Mouse (Mus musculus): ENCODE measurements around the gene Tuba3a. TPM values are rescaled to one million over a fixed set of nuclear protein-coding genes. Genes with fewer than 3 reads are reported as not detected.
A peak's percentile ranks its signal among the peaks of the same experiment; 100 is the strongest.

Tuba3a gene
- total RNA-seq, 2 experiments from 2014 or later: not detected

DNA sequence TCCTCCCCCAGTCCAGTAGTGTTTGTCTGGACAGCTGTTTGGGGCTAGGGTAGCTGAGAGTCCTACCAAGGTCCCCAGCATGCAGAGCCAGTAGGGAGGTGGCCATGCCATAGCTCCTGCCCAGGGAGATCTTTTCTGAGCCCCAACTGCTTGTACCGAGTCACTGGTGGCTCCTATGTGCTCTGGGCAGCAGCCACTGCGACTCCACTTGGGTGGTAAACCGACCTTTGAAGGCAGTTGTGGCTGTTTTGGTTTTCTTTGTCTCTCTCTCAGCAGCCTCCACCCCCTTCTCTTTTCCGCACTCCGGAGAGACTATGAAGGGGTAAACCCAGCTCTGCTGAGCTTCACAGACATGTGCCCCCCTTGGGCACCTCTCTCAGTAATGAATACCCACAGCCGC, 49.1 kb downstream of the Tuba3a start, which contains the start of gene Cd27:
Gene Cd27 (minus strand): TSS at position 229 of the 400 bp plus-strand sequence.
- DNase-seq (ENCODE audit: low spot score in 2 of 2): no peak
- intact Hi-C loops (cut with DNase I): no loop called here

DNA sequence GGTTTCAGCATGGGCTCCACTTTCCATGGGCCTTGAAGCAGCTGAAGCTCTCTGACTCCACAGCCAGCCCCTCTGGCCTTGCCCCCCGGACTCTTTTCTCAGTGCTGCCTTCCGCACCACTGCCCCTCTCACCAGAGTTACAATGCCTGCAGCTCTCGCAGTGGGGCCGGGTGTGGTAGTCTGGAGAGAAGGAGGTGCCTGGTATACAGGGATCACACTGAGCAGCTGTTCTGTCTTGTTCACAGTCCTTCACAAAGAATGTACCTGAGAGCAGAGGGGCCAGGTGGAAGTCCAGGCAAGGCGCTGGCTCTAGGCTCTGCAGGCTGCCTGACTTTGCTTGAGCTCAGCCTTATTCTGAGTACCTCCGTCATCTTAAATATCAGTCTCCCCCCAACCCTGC, 49.5 kb downstream of the Tuba3a start:
- intact Hi-C loops (cut with DNase I): no loop called here
- no peak for DNase-seq (ENCODE audit: low spot score in 2 of 2)

DNA sequence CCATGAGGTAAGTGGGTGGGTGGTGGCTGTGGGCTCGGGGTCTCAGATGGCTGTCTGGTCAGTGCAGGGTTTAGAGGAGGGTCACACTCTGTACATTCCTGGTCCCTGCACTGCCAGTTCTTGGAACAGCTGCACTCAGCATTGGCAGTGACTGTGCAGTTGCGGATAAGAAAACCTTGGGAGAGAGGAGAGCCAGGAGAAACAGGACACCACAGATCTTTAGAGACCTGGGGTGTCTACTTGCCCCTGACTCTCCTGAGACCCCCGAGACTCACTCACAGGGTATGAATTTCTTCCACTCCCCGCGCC, 51.4 kb downstream of the Tuba3a start:
- no peak for DNase-seq (ENCODE audit: low spot score in 2 of 2)
- intact Hi-C loops (cut with DNase I): no loop called here

DNA sequence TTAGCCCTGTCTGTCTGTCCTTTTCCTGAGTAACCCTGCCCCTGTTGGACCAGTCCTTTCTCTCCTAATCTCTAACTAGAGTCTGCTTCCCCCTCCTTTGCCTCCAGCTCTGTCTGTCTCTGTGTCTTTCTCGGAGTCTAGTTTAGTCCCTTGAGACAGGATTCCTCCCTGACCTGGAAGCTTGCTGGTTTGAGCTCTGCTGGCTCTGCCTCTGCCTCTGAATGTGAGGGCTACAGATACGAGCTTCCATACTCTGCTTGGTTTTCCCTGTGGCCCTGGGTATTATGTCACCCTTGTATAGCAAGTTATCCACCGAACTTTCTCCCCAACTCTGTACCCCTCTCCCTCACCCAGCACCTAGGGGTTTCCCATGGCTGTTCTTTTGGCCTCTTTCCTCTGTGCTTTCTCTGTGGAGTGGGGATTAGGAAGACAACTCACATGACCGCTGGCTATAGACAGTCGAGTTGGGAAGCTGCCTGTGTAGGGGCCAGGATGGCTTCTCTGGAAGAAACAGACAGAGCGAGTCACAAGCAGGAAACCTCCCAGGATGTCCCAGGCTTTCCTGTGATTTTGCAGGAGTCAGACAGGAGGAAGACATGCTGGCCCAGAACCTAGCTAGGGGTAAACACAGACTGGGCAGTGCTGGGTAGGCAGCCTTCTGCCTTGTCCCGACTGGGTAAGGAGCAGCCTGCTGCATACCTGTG, 51.9 kb downstream of the Tuba3a start:
- intact Hi-C loops (cut with DNase I): no loop called here
- no peak for DNase-seq (ENCODE audit: low spot score in 2 of 2)

DNA sequence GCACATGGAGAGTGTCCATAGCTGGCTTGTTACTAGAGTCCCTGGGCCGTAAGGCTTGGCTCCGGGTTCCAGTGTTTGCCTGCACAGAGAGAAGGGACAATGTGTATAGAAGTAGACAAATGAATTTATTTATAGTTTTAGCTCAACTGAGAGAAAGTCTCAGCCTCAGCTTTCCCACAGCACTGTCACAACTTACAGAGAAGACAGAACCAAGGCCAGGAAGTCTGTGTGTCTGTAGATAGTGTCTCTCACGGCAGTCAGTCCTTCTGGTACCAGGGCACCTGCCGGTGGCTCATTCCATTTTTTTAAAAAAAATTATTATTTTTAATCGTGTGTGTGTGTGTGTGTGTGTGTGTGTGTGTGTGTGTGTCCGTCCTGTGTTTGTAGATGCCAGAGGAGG, 53.3 kb downstream of the Tuba3a start:
- intact Hi-C loops (cut with DNase I): no loop called here

DNA sequence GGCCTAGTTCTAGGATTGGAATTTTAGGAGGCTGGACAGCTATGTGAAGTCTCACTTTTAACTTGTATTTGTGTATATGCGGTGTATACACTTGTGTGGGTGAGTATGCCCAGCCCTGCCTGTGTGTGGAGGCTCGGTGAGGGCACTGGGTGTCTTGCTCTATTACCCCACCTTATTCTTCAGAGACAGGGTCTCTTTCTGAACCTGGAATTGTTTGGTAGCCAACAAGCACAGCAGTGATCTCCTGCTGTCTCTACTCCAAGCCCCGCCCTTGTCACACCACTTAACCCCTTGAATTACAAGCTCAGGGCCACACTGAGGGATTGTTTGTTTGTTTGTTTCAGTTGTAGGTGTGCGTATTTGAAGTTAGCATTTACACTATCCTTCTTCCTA, 53.8 kb downstream of the Tuba3a start:
- intact Hi-C loops (cut with DNase I): no loop called here
- DNase-seq (ENCODE audit: low spot score in 2 of 2): no peak

More for the DNA sequence above, 53.3 kb downstream of the Tuba3a start:
- no peak for DNase-seq (ENCODE audit: low spot score in 2 of 2)

DNA sequence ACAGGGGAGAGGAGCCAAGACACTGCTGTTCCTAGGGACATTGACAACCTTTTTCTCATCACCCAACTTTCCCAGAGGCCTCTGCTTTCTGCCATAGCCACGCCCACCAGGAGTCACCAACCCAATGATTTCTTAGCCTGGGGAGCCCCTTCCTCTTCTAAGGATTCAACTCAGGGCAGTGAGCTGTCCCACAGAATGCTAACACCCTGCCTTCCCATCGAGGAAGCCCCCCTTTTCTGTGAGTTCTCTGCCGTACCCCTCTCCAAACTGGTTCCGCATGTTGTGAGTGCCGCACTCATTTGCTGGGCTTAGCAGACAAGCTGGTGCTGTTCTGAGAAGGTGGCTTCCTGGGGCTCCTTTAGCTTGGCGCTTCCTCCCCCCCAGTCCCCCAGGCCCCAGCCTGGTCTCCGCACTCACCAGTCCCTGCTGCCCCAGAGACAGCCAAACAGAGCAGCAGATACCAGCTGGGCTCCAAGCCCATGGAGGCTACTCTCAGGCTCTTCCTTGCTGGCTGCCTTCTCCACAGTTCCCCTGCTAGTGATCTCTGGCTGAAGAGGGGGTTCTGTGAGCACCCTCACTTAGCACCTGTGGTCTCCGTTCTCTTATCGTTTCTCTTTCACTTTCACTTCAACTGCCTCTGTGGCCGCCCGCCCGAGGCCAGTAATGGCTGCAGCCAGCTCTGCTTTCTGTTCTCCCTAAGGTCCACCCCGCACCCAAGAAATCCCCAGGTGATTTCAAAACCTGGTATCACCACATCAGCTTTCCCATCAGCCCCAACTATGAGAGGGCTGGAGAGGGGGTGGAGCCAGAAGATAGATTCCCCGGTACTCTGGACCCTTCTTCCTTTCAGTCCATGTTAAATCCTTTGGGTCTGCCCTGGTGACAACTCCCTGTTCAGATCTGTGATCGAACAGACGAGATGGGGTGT, 54.5 kb downstream of the Tuba3a start, which contains the start of gene Tapbpl:
Gene Tapbpl (minus strand): TSS at position 744 of the 928 bp plus-strand sequence.
- intact Hi-C loops (cut with DNase I): no loop called here
- peak; percentile 41 to 50 for DNase-seq (ENCODE audit: low spot score in 2 of 2)

DNA sequence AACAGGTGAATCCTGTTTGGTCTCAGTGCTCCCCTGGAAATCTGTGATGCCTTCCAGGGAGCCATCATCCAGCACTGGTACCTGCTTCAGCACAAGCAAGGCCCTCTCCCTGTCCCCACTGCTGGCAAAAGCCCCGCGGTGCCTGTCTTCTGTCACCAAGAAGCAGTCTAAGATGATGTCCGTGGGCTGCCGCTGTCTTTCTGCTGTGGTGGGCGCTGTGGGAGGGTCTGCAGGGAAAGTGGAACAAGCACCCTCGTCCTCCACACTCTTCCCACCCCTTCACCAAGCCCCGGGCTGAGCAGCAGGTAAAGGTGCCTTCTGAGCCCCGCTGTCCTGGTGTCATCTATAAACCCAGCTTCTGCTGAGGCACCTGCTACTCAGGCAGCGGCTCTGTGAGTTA, 55.3 kb downstream of the Tuba3a start:
- DNase-seq (ENCODE audit: low spot score in 2 of 2): no peak
- intact Hi-C loops (cut with DNase I): no loop called here

Small RNA genes within 50 kb of the gene (microRNA-seq; reads per million reads assigned to microRNA genes)
- 0 reads per million in 2 experiments for gene Mir8113

Other genes with a start within 250 kb of the Tuba3a start
- 10 to 100 TPM; 54.0 to 62.1 TPM for gene Ing4, start 246.3 kb downstream of the Tuba3a start, total RNA-seq (2021)
- gene Acrbp, start 236.4 kb downstream of the Tuba3a start, total RNA-seq (2021): 10 to 100 TPM in 1 of 2 experiments, 1 to 10 TPM in 1; 8.4 to 12.3 TPM
- gene Lpar5, start 218.1 kb downstream of the Tuba3a start, total RNA-seq (2021): under 1 TPM; 0.60 to 0.96 TPM
- gene Chd4, start 190.1 kb downstream of the Tuba3a start, total RNA-seq (2021): 100 to 1,000 TPM; 154 to 161 TPM
- 10 to 100 TPM; 27.1 to 28.0 TPM for gene Nop2, start 154.1 kb downstream of the Tuba3a start, total RNA-seq (2021)
- 10 to 100 TPM; 52.7 to 63.0 TPM for gene Iffo1, start 140.8 kb downstream of the Tuba3a start, total RNA-seq (2021)
- gene Gapdh, start 119.6 kb downstream of the Tuba3a start, total RNA-seq (2021): 1,000 to 10,000 TPM; 2,469 to 2,584 TPM
- 10 to 100 TPM; 18.9 to 25.6 TPM for gene Ncapd2, start 94.3 kb downstream of the Tuba3a start, total RNA-seq (2021)
- gene Mrpl51, start 94.2 kb downstream of the Tuba3a start, total RNA-seq (2021): 10 to 100 TPM; 70.4 to 73.6 TPM
- gene Vamp1, start 70.5 kb downstream of the Tuba3a start, total RNA-seq (2021): 10 to 100 TPM; 87.8 to 97.9 TPM
- gene Tapbpl, start 54.2 kb downstream of the Tuba3a start, total RNA-seq (2021): 1 to 10 TPM; 3.5 to 4.0 TPM
- gene Cd27, start 49.0 kb downstream of the Tuba3a start, total RNA-seq (2021): not detected
- gene Ltbr, start 27.8 kb upstream of the Tuba3a start, total RNA-seq (2021): 1 to 10 TPM; 8.1 to 9.9 TPM
- 1 to 10 TPM; 2.4 to 2.6 TPM for gene Scnn1a, start 34.6 kb upstream of the Tuba3a start, total RNA-seq (2021)
- 10 to 100 TPM; 11.5 to 12.7 TPM for gene Tnfrsf1a, start 63.3 kb upstream of the Tuba3a start, total RNA-seq (2021)
- under 1 TPM; 0.25 to 0.39 TPM for gene Plekhg6, start 94.8 kb upstream of the Tuba3a start, total RNA-seq (2021)
- 10 to 100 TPM; 48.6 to 56.9 TPM for gene Cd9, start 208.7 kb upstream of the Tuba3a start, total RNA-seq (2021)